Mouse (Mus musculus) activated CD4-positive, CD25-positive, alpha-beta regulatory T cell, adult 4 months (primary cell): ENCODE data around the gene Nle1. TPM values are rescaled to one million over a fixed set of nuclear protein-coding genes. Genes with fewer than 3 reads are reported as not detected.
"Not testable (repeated sequence)": the region's sequence is repeated elsewhere in the genome, so short reads cannot be mapped to it uniquely, and the experiment has no call there.

Source experiments
- ATAC-seq: one replicate; pipeline ENCODE4 v1.8.0; 2017
- polyA plus RNA-seq, 2 experiments: library from polyadenylated mRNA; unstranded; fragments of 100-300 nt; shearing (Covaris generic); gene quantifications; one replicate each; pipeline ENCODE4 v1.2.1; 2017

The Nle1 gene
- polyA plus RNA-seq = 10 to 100 TPM; 34.6 to 37.7 TPM

DNA sequence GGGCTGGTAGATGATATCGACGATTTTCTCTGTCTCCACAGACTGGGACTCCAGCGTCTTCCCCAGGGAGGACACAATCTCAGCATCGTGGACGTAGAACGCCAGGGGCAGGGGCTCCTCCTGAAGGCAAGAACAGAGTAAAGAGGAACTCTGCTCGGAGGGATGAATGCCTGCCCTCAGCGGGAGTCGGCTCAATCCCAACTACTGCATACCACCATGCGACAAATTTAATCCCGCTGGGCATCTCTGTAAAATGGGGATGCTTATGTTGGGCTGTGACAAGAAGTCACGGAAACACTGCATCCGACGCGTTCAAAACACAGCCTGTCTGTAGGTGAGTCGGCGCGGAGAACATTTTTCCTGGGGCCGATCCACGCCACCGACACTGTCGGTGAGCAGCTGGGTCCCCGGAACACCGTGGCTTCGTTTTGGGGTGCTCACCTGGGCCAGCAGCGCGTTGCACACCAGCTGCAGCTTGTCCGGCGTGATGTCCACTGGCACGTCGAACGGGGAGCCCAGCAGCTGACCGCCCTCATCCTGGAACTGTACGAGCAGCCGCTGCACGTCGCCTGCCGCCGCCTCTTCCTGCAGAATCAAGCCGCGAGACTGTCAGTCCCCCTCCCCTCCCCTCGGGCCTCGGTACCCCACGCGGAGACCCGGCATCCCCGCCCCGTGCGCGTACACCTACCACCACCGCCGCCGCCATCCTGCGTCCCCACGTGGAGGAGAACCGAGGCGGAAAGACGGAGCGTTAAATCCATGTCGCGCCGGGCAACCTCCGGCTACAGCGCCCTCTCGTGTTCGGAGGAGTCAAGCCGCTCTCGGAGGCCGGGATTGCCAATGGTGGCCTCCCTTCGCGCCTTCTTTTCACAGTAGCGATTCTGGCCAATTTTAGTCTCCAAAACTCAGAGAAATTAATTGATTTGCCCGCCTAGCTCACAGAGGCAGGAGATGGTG lies at the start of gene Nle1:
Gene Nle1 (minus strand): TSS at position 761 of the 957 bp plus-strand sequence.
- ATAC-seq = peak; percentile 89

DNA sequence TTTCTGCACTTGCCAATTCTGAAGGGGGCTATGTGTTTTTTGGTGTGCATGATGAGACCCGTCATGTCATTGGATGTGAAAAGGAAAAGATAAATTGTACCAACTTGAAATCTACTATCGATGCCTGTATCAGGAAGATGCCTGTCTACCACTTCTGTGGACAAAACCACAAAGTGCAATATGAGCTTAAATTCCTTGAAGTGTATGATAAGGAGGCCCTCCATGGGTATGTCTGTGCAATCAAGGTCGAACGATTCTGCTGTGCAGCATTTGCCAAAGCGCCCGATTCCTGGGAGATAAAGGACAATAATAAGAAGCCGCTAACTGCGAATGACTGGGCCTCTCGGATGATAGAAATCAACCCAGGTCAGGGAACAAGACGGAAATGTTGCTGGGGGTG lies 48.7 kb upstream of the Nle1 start:
- ATAC-seq = no peak

- peak; percentile 50 for ATAC-seq
These were observed 46.4 kb upstream of the Nle1 start for GRCm38 (mm10) chr11:82954631-82955030.

DNA sequence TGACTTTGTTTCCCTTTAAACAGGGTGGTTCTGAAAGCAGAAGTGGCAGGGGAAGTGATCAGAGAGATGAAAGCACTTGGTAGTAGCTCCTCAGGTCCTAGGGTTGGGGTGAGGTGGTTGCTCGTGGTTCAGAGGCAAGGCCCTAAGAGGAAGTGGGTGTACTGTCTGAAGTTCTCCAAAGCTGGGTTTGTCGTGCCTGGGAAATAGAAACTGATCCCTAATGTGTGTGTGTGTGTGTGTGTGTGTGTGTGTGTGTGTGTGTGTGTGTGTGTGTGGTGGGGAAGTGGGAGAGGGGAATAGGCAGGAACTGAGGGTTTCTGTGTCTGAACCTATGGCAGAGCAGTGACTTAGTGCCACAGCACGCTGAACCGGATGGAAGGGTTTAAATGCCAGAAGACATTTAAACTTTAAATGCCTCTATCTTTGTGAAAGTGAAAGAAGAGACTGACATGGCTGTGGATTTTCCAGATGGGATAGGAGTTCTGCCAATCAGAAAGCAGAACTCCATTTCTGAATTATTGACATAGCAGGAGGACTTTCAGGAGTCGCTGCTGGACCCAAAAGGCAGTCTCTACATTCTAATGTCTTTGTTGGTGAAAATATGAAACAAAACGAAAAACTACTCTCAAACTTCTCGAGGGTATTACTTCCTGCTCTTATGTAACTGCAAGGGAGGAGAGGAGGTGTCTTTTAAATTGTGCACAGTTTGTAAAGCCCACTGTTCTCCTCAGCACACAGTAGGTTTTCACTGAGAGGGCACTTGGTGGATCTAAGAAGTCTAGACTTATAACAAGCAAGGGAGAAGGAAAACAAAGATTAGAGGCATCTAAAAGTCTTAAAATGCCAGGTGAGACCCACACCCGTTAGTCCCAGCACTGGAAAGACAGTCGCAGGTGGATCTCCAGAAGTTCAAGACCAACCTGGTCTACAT lies 44.7 kb upstream of the Nle1 start:
- peak; percentile 80 for ATAC-seq

GRCm38 (mm10) chr11:82951865-82952611 lies 43.8 kb upstream of the Nle1 start:
- ATAC-seq = peak; percentile 29

DNA sequence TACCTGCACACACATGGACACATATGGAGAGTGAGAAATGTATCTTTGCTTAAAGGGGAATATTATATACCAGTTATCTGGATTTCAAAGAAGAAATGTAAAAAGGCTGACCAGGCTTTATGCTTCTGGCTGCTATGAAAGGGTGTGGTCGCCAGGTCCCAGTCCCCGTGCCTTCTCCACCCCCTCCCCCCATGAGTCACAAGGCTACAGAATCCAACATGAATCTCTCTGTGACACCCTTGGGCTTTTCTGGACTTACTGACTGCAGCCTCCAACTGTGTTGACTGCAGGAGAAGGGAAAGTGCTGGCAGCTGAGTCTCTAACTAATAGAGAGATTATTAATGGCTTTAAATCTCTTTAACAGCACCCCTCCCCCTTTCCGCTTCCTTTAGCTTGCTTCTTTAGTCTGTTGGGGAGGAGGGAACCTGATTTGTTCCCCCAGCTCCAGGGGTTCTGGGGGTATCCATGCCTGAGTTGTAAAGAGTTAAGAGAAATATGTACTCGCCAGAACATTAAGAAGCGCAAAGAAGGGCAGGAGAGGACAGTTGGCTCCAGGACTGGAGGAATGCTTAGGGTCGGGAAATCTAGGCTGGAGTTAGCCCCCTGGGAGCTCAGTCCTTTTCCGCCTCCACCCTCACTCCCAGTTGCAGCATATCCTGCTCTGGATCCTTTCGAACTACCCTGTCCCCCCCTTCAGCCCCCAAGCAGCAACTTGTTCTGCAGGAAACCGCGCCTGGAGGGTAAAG lies 42.7 kb upstream of the Nle1 start, which contains the start of gene Slfn5:
Gene Slfn5 (plus strand): TSS at position 614 of the 746 bp plus-strand sequence.
- no peak for ATAC-seq

DNA sequence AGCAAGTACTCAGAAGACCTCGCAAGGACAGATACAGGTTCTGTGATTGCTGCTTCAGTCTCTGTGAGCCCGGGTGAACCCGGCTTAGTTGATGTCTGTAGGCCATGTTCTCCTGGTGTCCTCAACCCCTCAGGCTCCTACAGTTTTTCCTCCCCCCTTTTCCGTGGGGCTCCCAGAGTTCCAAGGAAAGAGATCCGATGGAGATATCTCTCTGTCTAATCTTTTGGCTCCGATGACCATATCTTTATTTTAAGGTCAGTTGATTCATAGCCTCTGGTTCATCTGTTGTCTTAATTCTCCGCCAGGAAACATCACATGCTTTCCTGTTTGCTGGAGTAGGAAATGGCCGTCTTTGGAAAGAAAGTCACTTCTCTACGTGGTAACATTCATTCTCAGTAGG lies 40.8 kb upstream of the Nle1 start:
- ATAC-seq = no peak

DNA sequence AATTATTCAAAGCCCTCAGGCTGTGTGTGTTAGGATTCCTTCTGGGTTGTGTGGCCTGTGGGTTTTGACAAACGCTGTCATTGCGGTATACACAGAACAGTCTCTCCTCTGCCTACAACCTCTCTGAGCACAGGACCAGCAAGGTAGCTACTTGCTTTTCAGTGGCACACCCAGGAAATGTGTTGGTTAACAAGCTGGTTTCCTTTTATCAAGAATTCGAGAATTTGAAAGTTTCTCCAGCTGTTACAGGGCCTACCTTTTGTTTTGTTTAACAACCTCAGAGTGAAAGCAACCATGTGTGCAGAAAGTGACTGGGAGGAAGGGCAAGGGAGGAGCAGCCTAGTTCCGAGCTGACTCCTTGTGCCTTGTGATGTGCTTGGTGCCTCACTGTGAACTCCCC lies 39.2 kb upstream of the Nle1 start:
- peak; percentile 70 for ATAC-seq

DNA sequence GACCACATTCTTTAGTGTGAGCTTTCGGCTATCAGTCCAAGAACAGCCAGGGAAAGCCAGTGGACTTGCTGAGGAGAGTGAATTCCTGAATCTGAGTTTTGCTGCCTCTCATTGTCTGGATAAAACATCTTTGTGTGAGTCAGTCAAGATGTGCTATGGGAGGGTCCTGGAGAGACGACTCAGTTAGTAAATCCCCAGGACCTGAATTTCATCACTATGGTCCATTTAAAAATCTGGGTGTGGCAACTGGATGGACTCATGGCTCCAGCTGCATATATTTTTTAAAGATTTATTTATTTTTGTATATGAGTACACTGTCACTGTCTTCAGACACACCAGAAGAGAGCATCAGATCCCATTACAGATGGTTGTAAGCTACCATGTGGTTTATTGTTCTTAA lies 37.4 kb upstream of the Nle1 start:
- ATAC-seq = no peak

DNA sequence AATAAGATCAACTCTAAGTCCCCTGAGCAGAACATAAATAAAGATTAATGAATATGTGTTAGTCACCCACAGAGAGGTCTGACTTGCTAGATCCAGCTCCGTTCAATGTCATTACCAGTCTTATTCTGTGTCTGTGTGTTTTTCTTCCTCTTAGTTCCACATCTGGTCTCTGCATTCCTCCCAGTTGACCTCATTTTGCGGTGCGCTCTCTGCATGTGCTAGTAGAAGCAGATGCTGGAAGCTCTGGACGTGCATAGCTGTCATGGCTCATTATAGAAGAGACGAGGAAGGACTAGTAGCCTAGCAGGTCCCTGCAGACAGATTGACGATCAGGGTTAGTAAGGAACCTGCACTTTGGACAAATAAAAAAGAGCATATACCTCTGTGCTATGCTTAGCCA lies 35.1 kb upstream of the Nle1 start:
- no peak for ATAC-seq

- ATAC-seq = no peak
These were observed 25.0 kb upstream of the Nle1 start for GRCm38 (mm10) chr11:82933186-82933585.

- not testable (repeated sequence) for ATAC-seq
These were observed 23.6 kb upstream of the Nle1 start for GRCm38 (mm10) chr11:82931671-82932450.

GRCm38 (mm10) chr11:82931161-82931560 lies 22.9 kb upstream of the Nle1 start:
- not testable (repeated sequence) for ATAC-seq

- ATAC-seq = not testable (repeated sequence)
These were observed 22.3 kb upstream of the Nle1 start for GRCm38 (mm10) chr11:82930391-82930955.

- no peak for ATAC-seq
These were observed 21.4 kb upstream of the Nle1 start for GRCm38 (mm10) chr11:82929633-82929950.

GRCm38 (mm10) chr11:82928897-82929632 lies 20.9 kb upstream of the Nle1 start:
- no peak for ATAC-seq

GRCm38 (mm10) chr11:82923910-82924309 lies 15.7 kb upstream of the Nle1 start:
- ATAC-seq = not testable (repeated sequence)

DNA sequence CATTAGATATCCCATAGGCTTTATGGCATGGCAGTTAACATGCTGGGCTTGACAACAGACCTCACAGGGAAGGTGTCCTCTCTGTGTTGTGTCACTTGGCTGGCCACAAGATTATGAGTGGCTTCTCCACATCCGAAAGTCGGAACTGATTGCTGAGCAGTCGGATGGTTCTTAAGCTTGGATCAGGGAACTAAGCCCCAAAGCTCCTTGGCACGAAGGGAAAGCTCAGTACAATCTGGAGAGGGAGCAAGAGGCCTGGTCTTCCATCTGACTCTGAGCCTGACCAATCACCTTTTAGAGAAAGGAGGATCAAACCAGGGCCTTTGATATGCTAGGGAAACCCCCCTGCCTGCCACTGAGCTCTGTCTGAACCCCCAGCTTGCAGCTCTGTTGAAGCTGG lies 13.5 kb upstream of the Nle1 start:
- no peak for ATAC-seq

DNA sequence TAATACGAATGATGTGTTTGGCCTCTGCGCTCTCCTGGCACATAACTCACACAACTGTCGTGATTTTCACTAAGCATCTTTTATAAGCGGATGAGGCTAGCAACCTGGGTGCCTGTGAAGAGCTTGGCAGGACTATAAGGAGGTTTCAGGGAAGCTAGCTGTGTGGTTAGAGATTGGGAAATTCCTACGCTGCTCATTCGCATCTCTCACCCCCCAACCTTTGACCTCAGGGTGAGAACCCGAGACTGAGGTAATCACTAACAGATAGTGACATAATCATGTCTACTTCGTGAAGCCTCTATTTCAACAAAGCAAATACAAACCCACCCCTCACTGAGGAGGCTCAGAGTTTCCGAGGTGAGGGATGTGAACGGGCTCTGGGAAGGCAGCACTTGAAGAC lies 12.6 kb upstream of the Nle1 start:
- no peak for ATAC-seq
